Mouse (Mus musculus): Measurements from ENCODE around the gene Irf6.
A peak's percentile ranks its signal among the peaks of the same experiment; 100 is the strongest.

Irf6 gene

DNA sequence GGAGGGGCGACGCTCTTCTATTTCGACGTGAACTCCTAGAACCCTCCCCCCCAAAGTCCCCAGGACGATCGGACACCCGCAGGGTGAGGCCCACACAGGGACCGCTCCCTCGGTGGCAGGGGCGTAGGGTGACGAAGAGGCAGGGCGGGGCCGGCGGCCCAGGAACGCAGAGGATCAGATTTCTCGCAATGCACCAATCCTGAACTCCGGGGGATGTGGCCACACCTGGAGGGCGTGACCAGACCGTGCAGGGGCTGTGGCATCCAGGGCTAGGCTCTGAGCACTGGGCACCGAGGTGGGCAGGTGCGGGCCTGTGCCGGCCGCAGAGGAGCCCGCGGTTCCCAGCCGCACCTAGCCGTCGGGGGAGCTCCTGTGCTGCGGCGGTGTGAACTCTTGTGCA, at the start of gene Irf6:
Irf6 (plus strand) TSS at position 240 of the 400 bp plus-strand sequence.
- DNase-seq (ENCODE audit: low spot score in 2 of 2): peak; percentile 52 to 56

GRCm38 (mm10) chr1:193112093-193112492, 40.8 kb upstream of the Irf6 start:
- DNase-seq (ENCODE audit: low spot score in 2 of 2): no peak

DNA sequence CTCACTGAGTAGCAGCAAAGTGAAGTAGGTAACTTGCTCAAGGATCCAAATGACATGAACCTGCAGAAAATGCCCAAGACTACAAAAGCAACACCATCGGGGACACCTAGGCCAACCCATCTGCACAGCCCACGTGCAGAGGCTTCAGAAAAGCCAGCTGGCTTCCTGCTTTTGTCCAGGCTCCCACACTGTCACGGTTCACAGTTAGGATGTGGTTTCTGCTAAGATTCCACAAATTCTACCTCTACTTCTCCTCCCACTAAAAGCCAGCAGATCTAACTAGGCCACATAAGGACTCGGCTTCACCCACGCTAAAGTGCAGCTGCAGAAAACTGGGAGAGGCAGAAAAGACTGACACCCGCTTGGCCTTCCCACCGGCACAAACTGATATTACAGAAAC, 30.1 kb upstream of the Irf6 start:
- DNase-seq (ENCODE audit: low spot score in 2 of 2): peak; percentile 66 to 76

DNA sequence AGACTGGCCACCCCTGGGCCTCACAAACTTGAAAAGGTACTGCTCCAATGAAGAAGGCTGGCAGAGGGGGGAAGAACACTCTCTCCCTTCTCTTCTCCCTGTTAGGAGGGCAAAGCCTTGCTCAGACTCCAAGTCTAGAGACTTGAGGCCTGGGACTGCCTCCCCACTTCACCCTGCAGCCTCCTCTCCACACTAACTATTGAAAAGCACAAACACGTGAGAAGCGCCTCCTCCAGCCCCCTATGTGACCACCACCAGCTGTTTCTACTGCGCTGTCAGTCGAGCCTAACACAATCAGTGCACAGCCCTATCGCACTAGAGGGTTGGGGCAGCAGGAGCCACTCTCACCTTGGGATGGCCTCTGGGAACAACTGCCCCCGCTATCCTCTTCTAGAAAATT, 29.6 kb upstream of the Irf6 start:
- DNase-seq (ENCODE audit: low spot score in 2 of 2): peak in 1 of 2 experiments; percentile 36

- DNase-seq (ENCODE audit: low spot score in 2 of 2): peak in 1 of 2 experiments; percentile 39
Observed at GRCm38 (mm10) chr1:193125835-193126234, 27.1 kb upstream of the Irf6 start.

DNA sequence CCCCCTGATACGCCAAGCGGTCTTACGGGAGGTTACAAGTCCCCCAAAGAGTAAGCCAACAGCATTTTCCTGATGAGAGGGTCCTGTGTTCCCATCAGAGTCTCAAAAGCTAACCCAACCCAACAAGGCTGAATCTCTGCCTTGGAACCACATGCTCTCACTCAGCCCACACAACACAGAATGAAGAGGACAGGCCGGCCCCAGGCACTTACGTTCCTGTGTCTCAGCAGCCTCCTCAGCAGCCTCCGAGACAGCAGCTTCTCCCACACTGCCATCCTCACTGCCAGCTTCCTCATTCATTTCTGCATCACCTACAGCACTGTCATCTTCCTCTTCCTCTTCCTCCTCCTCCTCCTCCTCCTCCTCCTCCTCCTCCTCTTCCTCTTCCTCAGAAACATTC, 24.9 kb upstream of the Irf6 start:
- no peak for DNase-seq (ENCODE audit: low spot score in 2 of 2)

DNA sequence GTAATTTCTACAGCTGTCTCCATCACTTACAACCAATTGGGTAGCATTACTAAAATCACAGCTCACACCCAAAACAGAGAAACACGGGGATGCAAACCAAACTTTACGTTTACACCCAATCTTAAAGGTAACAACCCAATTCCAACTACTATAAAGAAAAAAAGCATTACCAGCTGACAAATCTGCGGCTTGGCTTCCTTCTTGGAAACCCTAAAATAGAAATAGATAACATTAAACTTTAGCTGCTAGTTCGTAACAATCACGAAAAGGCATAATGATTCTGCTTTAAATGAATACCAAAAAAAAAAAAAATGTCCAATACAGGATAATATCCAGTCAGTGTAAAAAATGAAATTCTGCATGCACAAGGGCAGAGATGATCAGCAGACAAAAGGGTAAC, 23.6 kb upstream of the Irf6 start:
- no peak for DNase-seq (ENCODE audit: low spot score in 2 of 2)

DNA sequence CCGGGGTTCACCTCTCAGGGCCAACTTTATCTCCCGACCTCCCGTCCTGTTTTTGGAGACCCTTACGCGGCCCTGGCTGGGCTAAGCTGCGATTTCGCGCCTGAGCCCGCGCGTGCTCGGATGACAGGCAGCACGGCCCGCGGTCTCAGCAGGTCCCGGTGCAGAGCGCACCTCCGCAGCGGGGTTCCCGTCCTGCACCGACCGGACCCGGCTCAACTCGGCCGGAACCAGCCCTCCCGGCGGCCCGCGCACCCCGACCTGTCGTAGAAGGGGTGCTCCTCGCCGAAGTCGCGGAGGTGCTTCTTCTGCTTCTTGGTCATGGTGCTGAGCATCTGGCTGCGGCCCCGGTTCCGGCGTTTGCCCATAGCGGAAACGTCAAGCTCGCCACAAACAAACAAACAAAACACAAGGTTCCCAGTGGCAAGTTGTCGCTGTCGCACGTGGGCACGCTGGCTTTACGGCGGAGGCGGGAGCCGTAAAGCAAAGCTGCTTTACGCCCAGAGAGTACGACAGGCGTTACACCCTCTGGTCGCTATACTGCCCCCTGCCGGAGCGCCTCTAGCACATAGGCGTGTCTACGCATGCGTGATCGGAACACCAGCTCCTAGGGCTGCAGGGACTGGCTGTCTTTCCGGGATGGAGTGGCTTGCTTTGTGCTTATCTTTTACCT, 23.0 kb upstream of the Irf6 start, which contains the start of gene Diexf:
Diexf (minus strand) TSS at position 487 of the 670 bp plus-strand sequence.
- peak; percentile 96 to 100 for DNase-seq (ENCODE audit: low spot score in 2 of 2)

GRCm38 (mm10) chr1:193130456-193130825, 22.5 kb upstream of the Irf6 start:
- DNase-seq (ENCODE audit: low spot score in 2 of 2): no peak

GRCm38 (mm10) chr1:193130839-193131238, 22.1 kb upstream of the Irf6 start:
- peak in 1 of 2 experiments; percentile 34 for DNase-seq (ENCODE audit: low spot score in 2 of 2)

DNA sequence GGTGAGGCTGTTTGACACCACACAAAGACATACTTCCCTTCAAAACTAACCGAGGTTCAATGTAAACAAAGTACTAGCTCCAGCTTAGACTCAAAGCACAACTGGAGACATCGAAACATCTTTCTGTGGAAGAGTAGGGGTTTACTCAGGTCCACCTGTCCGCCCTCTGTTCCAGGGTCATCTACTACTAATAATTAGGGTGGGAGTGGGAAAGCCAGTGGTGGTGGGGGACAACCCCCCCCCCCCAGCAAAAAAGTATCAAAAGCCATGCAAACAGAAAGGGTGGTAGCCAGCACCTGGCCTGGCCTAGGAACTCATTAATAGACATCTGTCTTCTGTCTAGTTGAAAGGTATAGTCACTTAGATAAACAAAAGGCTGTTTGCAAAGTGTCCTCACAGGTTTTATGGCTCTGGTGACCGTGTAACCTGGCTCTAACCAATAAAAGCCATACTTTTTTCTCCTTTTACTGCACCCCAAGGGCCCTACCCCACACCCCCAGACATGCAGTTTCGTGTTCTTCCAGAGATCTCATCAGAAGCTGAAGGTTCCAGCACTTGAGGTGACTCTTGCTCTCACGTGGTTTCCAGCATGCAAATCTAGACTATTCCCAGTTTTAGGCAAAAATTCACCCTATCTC, 21.5 kb upstream of the Irf6 start:
- DNase-seq (ENCODE audit: low spot score in 2 of 2): no peak

GRCm38 (mm10) chr1:193132385-193132784, 20.5 kb upstream of the Irf6 start:
- DNase-seq (ENCODE audit: low spot score in 2 of 2): no peak

- no peak for DNase-seq (ENCODE audit: low spot score in 2 of 2)
Observed at GRCm38 (mm10) chr1:193133726-193134125, 19.2 kb upstream of the Irf6 start.

- DNase-seq (ENCODE audit: low spot score in 2 of 2): no peak
Observed at GRCm38 (mm10) chr1:193138087-193138486, 14.8 kb upstream of the Irf6 start.

DNA sequence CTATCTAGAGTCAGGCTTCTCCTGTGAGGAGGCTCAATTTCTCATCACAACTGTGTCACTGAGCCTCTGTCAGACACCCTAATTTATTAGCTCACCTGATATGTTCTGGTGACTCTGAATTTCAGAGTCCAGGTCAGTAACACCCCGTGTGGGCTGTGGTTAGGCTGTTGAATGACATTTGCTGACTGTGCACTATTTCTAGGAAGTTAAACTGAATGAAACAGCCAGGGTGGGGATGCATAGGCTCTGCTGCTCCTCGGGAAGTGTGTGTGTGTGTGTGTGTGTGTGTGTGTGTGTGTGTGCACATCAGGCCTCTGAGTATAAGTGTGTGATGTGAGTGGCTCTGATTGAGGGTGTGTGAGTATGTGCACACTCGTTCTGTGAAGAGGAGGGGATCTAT, 14.2 kb upstream of the Irf6 start:
- DNase-seq (ENCODE audit: low spot score in 2 of 2): no peak

DNA sequence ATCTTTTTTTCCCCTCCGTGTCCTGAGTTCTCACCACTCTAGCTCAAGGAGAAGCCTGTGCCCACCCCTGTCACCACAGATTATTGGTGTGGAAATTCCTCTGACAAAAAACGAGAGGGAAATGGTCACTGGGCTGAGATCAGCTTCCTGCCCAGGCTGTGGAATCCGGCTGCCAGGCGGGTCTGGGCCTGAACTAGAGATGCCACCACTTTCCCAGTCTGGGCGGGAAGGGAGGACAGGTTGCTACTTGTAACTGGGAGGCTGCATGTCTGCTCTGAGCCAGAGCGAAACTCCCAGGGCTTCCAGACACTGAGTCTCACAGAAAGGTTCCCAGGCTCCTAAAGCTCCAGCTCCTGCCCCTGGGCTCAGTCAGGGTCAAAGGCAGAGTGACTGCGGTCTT, 11.8 kb upstream of the Irf6 start:
- DNase-seq (ENCODE audit: low spot score in 2 of 2): no peak

DNA sequence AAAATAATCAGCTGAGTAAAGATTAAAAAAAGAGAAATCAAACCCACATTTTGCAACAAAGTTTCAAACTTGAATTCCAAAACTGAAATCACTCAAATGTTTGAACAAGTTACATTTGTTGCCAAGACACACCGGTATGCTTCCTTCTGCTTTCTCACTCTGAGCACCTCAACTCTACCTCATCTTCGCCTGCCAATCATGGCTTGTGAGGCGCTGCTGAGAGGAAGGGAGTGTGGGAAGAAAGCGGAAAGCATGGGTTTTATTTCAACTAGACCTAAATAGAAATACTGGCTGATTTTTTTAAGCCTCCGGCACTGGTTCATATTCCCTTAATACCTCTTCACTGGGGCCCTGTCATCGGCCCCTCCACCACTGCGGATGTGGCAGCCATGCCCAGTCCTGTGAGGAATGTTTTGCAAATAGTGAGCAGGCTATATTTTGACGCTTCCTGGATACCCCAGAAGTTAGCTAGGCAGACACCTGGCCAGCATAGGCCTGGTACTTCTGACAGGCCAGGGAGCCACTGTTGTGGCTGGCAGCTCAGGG, 10.3 kb upstream of the Irf6 start:
- DNase-seq (ENCODE audit: low spot score in 2 of 2): peak in 1 of 2 experiments; percentile 26

GRCm38 (mm10) chr1:193144516-193144915, 8.4 kb upstream of the Irf6 start:
- DNase-seq (ENCODE audit: low spot score in 2 of 2): peak; percentile 72 to 82

DNA sequence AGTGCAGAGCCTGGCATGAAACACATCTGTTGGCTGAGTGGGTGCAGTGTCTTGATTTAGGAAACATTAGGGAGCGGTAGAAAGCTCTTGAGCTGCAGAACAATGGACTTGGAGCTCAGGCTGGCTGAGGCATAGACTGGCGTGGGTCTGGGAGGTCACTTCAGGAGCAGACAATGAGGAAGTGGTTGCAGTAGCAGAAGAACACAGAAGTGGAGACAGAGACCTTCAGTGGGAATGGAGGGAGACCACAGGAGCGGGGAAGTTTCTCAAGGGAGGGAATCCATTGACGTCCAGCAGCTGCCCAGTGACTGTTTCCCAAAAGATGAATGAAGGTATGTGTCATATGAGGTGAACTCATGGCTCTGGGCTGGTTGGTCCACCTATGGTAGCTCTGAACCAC, 7.8 kb upstream of the Irf6 start:
- peak in 1 of 2 experiments; percentile 25 for DNase-seq (ENCODE audit: low spot score in 2 of 2)

DNA sequence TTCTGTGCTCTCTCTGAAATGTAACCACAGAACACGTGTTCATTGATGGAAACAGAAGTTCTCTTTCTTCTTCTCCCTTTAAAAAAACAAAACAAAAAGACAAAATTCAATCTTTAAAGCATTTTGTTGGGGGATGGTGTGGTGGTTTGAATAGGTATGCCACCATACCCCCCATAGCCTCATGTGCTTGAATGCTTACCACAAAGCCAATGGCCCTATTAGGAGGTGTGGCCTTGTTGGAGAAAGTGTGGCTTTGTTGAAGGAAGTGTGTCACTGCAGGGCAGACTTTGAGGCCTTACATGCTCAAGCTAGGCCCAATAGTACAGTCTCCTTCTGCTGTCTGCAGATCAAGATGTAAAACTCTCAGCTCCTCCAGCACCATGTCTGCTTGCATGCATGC, 6.5 kb upstream of the Irf6 start:
- no peak for DNase-seq (ENCODE audit: low spot score in 2 of 2)

GRCm38 (mm10) chr1:193149231-193149630, 3.7 kb upstream of the Irf6 start:
- DNase-seq (ENCODE audit: low spot score in 2 of 2): no peak

GRCm38 (mm10) chr1:193151134-193151533, 1.8 kb upstream of the Irf6 start:
- no peak for DNase-seq (ENCODE audit: low spot score in 2 of 2)

DNA sequence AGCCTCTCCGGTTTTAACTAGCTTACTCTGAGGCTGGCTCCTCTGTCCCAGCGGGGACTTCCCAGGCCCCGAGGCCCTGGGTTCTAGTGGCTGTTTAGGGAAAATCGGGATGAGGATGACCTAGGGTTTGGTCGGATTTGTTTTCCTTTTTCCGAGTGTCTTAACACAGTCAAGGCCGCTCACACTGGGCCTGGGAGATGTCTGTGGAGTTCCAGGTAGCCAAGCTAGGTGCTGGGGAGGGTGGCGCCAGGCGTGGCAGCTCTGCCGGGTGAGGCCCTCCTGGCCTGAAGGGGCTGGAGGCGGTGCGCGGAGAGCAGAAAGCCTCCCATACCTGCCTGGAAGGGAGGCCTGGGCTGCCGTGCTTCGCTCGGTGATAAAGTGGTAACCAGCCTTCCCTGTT, 650 bp downstream of the Irf6 start:
- DNase-seq (ENCODE audit: low spot score in 2 of 2): no peak
